Mouse (Mus musculus): ENCODE measurements around the gene Gm21294. TPM values are rescaled to one million over a fixed set of nuclear protein-coding genes. Genes with fewer than 3 reads are reported as not detected.

Gm21294 gene
- polyA plus RNA-seq (2015; fragmentation: Nextera tagmentation; extraction: Ambion mirVana) = not detected in 2 replicates

DNA sequence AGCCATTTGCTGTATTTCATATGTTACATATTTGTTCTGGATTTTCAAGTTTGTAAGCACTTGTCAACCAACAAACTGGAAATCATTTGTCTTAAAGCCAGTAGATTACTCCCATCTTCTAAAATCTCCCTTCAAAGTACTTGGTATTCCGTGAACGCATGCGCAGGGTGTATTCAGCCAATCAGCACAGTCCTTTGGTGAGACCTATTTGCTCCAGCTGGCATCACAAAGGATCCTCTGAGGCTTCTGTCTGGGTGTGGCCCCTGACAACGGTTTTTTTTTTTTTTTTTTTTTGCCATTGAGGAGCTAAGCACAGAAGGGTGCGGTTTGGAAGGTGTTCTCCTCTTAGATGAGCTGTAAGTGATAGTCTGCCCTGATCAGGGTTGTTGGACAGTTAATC is at the start of gene Gm21294:
Gene Gm21294, plus strand, starts transcription at position 301 of the 400 bp plus-strand sequence.

